Mouse (Mus musculus): ENCODE results near the gene Sirt4. TPM values are rescaled to one million over a fixed set of nuclear protein-coding genes. Genes with fewer than 3 reads are reported as not detected.
A peak's percentile ranks its signal among the peaks of the same experiment; 100 is the strongest.

Gene Sirt4
- polyA plus RNA-seq, 1 experiment = 9.2 TPM

DNA sequence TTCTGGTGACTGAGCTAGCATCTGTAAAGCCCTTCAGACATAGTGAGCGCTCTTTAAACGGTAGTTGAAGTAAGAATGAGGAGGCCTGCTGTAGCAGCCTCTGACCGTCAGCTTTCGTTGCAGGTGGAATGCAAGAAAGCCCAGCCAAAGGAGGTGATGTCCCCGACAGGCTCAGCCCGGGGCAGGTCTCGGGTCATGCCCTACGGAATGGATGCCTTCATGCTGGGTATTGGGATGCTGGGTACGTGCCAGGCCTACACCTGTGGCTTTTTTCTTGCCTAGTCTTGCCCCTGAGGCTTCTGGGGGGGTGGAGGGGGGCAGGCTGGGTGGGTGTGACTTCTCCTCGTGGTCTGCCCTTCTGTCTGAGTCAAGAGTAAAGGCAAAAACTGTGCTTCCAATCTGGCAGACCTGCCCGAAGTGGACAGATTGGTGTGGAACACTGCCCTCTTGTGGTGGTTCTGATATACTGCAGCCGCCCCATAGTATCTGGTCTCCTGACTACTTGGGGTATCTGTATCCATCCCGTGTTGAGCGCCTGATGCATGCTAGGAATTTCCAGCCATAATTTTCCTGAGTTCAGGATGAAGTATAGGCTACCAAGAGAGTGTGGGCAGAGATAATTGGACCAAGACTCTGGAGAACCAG lies 43.2 kb downstream of the Sirt4 start:
- H3K27me3 ChIP-seq (ENCODE audit: control insufficient read depth, insufficient read depth, insufficient read length) = no peaks in the 10 kb centered on the region
- no peak overlapping the region for H3ac ChIP-seq (ENCODE audit: control insufficient read depth, insufficient read length, low read depth)
- TF ChIP-seq MYOD1 (IDR thresholded peaks at IDR 0.05; ENCODE audit: control insufficient read depth, insufficient read length, low read depth) = no peak
- peak; percentile 75 for TF ChIP-seq CTCF (IDR thresholded peaks at IDR 0.05; ENCODE audit: control insufficient read depth, insufficient read depth, insufficient read length)
- no peak overlapping the region for H3K4me3 ChIP-seq (ENCODE audit: insufficient read depth, poor library complexity, severe bottlenecking)
- no peaks in the 10 kb centered on the region for H3K79me3 ChIP-seq (ENCODE audit: low read depth)
- no peaks in the 10 kb centered on the region for H3K36me3 ChIP-seq (ENCODE audit: control insufficient read depth, insufficient read depth)
- no peaks in the 10 kb centered on the region for H3K79me2 ChIP-seq (ENCODE audit: control insufficient read depth, insufficient read depth)

DNA sequence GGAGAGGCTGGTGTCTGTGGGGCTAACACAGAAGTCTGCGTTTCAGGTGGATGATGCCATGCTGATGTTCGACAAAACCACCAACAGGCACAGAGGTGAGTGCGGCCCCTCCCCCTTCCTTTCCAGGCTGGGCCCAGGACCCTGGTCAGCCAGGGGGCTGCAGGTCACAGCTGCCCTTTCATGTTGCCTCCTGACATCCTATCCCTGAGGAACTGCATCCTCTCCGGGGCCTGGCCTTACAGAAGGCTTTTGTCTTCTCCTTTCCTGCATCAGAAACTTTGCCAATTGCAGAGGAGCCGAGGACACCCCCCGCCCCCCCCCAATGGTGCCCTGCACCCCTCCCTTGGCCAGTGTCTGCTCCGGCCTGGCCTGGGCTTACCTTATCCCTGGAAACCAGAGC lies 45.9 kb downstream of the Sirt4 start:
- H3ac ChIP-seq (ENCODE audit: control insufficient read depth, insufficient read length, low read depth) = no peak overlapping the region
- no peak overlapping the region for H3K4me3 ChIP-seq (ENCODE audit: insufficient read depth, poor library complexity, severe bottlenecking)
- TF ChIP-seq MYOG (IDR thresholded peaks at IDR 0.05; ENCODE audit: control insufficient read depth, extremely low read depth, insufficient read length) (no peak), CTCF (IDR thresholded peaks at IDR 0.05; ENCODE audit: control insufficient read depth, insufficient read depth, insufficient read length) (no peak)
- H3K79me3 ChIP-seq (ENCODE audit: low read depth) = no peaks in the 10 kb centered on the region
- no peaks in the 10 kb centered on the region for H3K36me3 ChIP-seq (ENCODE audit: control insufficient read depth, insufficient read depth)
- no peaks in the 10 kb centered on the region for H3K79me2 ChIP-seq (ENCODE audit: control insufficient read depth, insufficient read depth)
- H3K27me3 ChIP-seq (ENCODE audit: control insufficient read depth, insufficient read depth, insufficient read length) = no peaks in the 10 kb centered on the region

DNA sequence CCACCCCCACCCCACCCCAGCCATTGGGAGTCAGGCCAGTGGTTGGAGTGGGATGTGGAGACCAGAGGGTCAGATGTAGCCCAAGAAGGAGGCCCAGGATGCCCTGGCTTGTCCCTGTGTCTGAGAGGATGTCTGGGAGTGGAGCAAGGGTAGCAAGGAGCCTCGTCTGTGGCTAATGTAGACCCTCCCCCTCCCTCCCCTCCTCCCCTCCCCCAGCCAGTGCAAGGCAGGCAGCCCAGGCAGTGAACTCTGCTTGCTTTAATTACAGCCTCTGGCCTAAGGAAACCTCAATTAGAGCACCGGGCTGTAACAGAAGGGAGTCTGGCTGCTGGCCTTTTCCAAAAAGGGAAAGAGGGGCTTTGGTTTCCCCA lies 46.6 kb downstream of the Sirt4 start:
- H3K4me3 ChIP-seq (ENCODE audit: insufficient read depth, poor library complexity, severe bottlenecking) = no peak overlapping the region

DNA sequence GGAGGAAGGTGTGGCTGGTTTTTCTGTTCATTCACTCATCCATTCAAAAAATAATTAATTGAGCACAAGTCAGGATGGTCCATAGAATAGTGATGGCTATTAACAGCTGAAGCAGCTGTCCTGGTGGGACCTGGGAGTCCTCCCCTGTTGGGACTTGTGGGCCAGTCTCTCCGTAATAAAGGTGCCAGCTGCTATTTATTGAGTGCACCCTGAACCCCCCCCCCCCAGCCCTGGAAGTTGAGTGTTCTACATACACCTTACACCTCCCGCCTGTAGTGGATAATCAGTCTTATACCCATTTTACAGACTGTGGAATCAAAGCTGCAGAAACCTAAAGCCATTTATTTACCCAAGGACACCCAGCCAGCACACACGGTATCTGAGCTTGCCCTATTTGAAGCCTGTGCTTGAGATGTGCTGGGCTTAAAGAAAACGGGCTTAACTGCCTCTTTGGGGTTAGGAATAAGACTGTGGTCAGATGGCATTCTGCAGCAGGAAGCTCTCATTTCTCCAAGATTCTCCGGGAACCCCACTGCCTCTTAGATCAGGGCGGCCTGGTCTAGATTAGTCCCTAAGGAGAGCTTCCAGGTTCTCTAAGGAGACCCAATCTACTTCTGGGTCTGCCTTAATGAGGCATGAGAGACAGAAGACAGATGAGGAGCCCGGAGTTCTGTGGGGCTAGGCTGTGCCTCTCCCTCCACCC lies 47.1 kb downstream of the Sirt4 start:
- TF ChIP-seq MYOD1 (IDR thresholded peaks at IDR 0.05; ENCODE audit: control insufficient read depth, insufficient read length, low read depth) = no peak
- TF ChIP-seq USF1 (IDR thresholded peaks at IDR 0.05; ENCODE audit: low read depth) = no peak
- no peak for TF ChIP-seq CTCF (IDR thresholded peaks at IDR 0.05; ENCODE audit: control insufficient read depth, insufficient read depth, insufficient read length)
- no peak for TF ChIP-seq MYOG (IDR thresholded peaks at IDR 0.05; ENCODE audit: control insufficient read depth, extremely low read depth, insufficient read length)
- Histone ChIP-seq H3K4me3 (ENCODE audit: insufficient read depth, poor library complexity, severe bottlenecking) (no peak overlapping the region), H3K36me3 (ENCODE audit: control insufficient read depth, insufficient read depth) (no peaks in the 10 kb centered on the region), H3K27me3 (ENCODE audit: control insufficient read depth, insufficient read depth, insufficient read length) (no peaks in the 10 kb centered on the region), H3K79me3 (ENCODE audit: low read depth) (no peaks in the 10 kb centered on the region), H3ac (ENCODE audit: control insufficient read depth, insufficient read length, low read depth) (no peak overlapping the region), H3K79me2 (ENCODE audit: control insufficient read depth, insufficient read depth) (no peaks in the 10 kb centered on the region)

More for the DNA sequence above, 46.6 kb downstream of the Sirt4 start:
- Histone ChIP-seq H3K27me3 (ENCODE audit: control insufficient read depth, insufficient read depth, insufficient read length) (no peaks in the 10 kb centered on the region), H3ac (ENCODE audit: control insufficient read depth, insufficient read length, low read depth) (no peak overlapping the region), H3K79me2 (ENCODE audit: control insufficient read depth, insufficient read depth) (no peaks in the 10 kb centered on the region), H3K36me3 (ENCODE audit: control insufficient read depth, insufficient read depth) (no peaks in the 10 kb centered on the region), H3K79me3 (ENCODE audit: low read depth) (no peaks in the 10 kb centered on the region)
- TF ChIP-seq MYOG (IDR thresholded peaks at IDR 0.05; ENCODE audit: control insufficient read depth, extremely low read depth, insufficient read length) (no peak), MAX (IDR thresholded peaks at IDR 0.05) (no peak), CEBPB (IDR thresholded peaks at IDR 0.05; ENCODE audit: low read depth) (no peak), USF1 (IDR thresholded peaks at IDR 0.05; ENCODE audit: low read depth) (no peak), FOSL1 (IDR thresholded peaks at IDR 0.05; ENCODE audit: insufficient read depth, low read length, poor library complexity, severe bottlenecking) (no peak), CTCF (IDR thresholded peaks at IDR 0.05; ENCODE audit: control insufficient read depth, insufficient read depth, insufficient read length) (no peak), MYOD1 (IDR thresholded peaks at IDR 0.05; ENCODE audit: control insufficient read depth, insufficient read length, low read depth) (no peak)

DNA sequence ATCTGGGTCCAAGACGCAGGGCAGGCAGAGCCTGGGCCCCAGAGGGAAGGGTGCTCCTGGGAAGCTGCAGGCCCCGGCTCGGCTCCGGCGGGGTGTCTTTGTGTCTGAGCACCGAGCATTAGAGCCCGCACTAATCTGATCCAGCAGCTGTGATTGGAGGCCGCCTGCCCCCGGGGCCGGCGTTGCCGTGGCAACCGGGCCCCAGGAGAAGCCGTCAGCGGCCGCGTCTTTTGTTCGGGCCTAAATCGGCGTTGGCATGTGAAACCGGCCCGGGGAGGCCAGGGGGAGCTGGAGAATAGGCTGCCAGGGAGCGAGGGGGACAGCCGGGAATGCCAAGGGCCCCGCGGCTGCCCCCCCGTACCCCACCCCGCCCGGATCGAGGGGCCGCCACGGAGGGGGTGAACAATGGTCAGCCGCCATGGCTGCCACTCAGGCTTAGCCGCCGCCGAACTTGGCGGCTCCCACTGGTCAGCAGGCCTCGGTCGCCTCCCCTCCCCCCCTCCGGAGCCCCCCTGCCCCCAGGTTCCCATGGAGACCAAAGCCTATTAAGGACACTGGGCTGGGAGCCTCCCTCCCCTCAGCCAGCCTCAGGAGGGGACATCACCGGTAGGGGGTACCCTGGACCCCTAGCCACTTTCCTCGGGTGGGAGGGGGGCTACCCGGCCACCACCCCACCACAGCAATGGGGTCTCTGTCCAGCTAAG lies 48.0 kb downstream of the Sirt4 start:
- Histone ChIP-seq H3K4me3 (ENCODE audit: insufficient read depth, poor library complexity, severe bottlenecking) (no peak overlapping the region), H3K79me2 (ENCODE audit: control insufficient read depth, insufficient read depth) (no peaks in the 10 kb centered on the region), H3K27me3 (ENCODE audit: control insufficient read depth, insufficient read depth, insufficient read length) (no peaks in the 10 kb centered on the region), H3K79me3 (ENCODE audit: low read depth) (no peaks in the 10 kb centered on the region), H3K36me3 (ENCODE audit: control insufficient read depth, insufficient read depth) (no peaks in the 10 kb centered on the region), H3ac (ENCODE audit: control insufficient read depth, insufficient read length, low read depth) (peak overlapping the region; percentile 76)
- TF ChIP-seq CEBPB (IDR thresholded peaks at IDR 0.05; ENCODE audit: low read depth) (no peak), MYOG (IDR thresholded peaks at IDR 0.05; ENCODE audit: control insufficient read depth, extremely low read depth, insufficient read length) (no peak), FOSL1 (IDR thresholded peaks at IDR 0.05; ENCODE audit: insufficient read depth, low read length, poor library complexity, severe bottlenecking) (no peak), MYOD1 (IDR thresholded peaks at IDR 0.05; ENCODE audit: control insufficient read depth, insufficient read length, low read depth) (no peak)
